Mouse (Mus musculus): ENCODE measurements around the gene Aadacl3.
A peak's percentile ranks its signal among the peaks of the same experiment; 100 is the strongest.

Gene Aadacl3

DNA sequence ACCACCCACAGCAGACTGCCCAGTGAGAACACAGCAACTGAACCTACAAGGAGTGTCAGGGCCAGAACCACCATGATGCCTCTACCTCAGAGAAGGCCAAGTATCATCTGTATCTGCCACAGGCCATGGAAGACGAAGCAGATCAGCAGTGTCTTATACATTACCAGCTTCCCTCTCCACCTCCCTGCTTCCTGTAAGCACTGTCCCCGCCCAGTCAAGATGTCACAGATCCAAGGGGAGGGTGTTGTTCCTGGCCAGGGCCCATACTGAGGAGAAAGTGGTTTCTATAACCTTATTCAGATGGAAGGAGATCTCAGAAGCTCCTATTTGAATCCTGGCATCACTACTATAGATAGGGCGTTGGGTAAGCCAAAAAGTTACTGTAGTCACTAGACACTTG, at the start of gene Aadacl3:
Gene Aadacl3, minus strand, starts transcription at position 101 of the 400 bp plus-strand sequence.
- DNase-seq: no peak

DNA sequence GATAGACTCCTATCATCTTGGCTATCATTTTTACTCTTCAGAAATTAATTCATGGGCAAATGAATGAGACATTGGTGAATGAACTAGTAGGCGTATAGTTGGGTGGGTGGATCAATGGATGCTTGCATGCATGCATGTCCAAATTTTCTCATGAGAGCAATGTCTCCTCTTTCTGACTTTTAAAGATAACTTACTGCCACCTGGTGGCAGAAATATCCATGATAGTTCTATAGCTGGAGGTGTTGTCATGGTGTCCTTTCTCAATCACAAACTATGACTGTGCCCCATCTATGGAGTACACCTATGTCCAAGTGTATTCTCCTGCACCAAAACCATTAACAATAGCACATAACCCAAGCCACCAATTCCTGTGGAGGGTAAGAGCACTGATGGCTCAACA, 43.0 kb upstream of the Aadacl3 start:
- no peak for DNase-seq

DNA sequence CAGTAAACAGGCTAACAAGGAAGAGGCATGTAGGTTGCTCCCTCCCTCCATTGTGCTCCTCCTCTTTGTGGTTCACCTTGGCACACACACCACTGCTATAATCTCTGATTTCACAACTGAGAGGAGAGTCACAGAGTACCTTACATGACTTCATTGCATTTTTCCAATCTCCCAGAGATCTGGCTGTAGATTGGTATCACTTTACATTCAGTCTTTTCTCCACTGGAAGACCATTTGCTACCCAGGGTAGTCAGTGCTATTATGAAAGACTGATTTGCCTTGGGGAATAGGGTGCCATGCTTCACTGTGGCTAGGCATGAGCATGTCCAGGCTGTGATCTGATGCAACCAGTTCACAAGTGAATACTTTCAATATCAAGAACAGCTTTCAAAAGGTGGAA, 29.8 kb upstream of the Aadacl3 start:
- no peak for DNase-seq

DNA sequence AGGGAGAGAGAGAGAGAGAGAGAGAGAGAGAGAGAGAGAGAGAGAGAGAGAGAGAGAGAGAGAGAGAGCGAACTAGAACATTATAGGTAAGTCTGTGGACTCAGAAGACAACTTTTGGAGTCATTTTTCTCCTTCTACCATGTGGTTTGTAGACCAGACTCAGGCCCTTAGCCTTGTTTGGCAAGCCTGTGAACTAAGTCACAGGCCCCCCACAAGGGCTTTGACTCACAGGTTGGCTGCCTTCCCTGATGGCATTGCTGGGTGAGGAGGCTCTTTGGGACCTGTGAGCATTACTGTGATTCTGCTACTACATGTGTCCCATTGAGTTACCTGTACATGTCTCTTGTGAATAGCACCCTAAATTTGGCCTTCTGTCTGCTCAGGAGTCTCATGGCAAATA, 4.5 kb upstream of the Aadacl3 start:
- no peak for DNase-seq

DNA sequence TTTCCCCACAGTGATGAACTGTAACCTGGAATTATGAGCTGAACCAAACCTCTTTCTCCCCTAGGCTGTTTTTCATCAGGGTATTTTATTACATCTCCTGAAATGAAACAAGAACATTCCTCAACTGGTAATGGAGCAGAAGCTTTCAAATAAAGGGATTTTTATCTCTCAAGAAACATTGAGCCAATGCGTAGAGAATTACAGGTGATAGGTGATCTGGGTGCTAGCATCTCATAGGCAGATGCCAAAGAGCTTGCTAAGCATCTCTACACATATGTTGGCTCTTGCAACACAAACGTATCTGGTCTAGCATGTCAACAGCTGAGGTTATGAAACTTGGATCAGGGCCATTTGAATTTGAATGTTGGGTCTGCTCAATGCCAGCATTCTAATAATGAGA, 1.6 kb upstream of the Aadacl3 start:
- DNase-seq: no peak

DNA sequence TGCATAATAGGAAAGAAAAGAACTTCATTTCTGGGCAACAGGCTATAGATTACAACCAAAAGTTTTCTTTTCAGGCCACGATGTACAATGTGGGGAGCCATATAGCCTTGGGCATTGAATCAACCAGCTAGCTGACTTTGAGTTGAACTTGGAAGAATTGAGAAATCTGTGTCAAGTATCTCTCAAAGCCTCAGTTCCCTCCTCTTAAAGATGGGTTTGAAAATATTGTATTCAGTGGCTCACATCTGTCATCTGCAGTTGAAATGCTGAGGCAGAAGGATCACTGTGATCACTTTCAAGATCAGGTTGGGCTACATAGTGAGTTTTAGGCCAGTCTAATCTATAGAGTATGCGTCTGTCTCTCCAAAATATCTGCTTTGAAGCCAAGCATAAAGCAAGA, 10.3 kb downstream of the Aadacl3 start, which contains the start of gene Gm9944:
Gene Gm9944, minus strand, starts transcription at position 101 of the 400 bp plus-strand sequence.
- DNase-seq: no peak

DNA sequence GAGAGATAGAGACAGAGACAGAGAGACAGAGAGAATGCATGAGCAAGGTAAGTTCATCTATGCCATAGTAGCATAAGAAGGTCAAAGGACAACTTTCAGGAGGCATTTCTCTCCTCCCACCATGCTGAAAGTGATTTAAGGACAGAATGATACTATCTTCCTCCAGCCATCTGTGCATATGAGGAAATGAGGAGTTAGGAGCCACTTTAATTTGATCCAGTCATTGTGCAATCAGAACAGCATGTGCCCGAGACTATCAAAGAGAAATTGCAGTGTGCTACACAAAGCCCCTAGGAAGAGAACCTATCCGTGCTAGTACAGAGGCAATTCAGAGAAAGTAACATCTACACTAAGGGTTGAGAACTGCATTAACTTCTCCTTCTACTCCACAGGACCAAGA, 15.0 kb downstream of the Aadacl3 start:
- no peak for DNase-seq

DNA sequence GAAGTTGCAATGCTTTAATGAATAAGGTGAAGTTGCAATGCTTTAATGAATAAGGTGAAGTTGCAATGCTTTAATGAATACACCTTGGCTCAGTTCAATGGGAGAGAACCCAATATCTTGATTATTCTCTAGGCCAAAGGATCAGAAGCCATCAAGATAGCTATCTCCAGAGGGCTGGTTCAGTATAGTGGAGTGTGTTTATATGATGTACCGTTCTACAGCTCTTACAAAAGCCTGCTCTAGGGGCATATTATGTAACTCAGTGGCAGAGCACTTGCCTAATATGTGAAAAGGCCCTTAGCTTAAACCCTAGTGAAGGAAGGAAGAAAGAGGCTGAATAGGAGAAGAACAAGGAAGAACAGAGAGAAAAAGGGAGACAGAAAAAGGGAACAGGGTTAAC, 22.0 kb downstream of the Aadacl3 start:
- no peak for DNase-seq

DNA sequence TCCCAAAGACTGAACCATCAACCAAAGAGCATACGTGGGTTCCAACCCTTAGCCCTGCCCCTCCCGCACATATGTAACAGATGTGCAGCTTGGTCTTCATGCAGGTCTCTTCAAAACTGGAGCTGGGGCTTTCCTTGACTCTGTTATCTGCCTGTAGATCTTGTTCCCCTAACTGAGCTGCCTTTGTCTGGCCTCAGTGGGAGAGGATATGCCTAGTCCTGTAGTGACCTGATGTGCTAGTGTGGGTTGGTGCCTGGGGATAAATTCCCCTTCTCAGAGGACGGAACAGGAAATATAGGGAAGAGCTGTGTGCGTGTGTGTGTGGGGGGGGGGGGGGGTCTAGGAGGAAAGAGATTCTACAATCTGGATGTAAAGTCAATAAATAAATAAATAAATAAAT, 22.5 kb downstream of the Aadacl3 start:
- no peak for DNase-seq

DNA sequence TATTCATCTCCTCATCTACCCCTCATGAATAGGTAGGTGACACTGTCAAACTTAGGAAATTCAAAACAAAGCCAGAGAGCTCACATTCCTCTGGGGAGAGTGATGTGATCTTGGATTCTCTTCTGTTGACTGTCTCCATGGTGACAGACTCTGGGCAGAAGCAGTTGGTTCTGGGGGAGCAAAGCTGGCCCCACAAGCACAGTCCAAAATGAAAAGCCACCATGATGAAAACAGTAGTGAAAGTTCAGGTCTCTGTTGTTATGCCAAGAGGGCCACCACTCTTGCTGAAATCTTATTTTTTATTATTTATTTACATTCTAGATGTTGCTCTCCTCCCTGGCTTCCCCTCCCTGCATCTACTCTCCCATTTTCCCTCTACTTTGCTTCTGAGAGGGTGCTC, 24.9 kb downstream of the Aadacl3 start, which contains the start of gene 1700012P22Rik:
Gene 1700012P22Rik, minus strand, starts transcription at position 101 of the 400 bp plus-strand sequence.
- no peak for DNase-seq

DNA sequence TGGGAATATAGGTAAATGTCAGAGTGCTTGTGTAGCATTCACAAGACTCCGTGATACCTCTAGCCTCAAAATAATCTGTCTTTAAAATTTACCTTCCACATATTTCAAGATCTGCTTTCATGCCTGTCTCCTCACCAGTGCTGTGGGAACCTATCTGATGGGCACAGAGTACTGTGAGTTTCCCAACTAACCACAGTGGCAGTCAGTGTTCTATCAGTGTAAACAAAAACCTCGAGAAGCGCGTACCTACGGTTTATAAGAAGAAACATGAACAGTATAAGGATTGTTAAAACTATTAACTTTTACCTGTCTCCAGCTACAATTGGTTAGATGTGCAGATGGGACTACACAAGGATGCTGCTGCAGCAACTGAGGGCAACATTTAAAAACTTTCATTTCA, 30.3 kb downstream of the Aadacl3 start:
- no peak for DNase-seq

DNA sequence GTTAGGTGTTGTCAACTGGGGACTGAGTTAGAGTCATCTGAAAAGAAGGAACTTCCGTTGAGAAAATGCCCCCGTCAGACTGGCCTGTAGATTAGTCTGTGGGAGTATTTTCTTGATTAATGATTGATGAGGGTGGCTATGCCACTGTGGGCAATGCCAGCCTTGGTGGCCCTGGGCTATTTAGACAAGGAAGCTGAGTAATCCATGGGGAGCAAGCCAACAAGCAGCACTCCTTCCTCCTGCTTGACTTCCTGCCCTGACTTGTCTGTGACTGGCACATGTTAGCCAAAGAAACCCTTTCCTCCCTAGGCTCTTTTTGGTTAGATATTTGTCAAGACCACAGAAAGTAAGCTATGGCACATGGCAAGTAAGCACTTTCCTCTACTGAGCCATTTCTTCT, 32.8 kb downstream of the Aadacl3 start:
- DNase-seq: no peak

DNA sequence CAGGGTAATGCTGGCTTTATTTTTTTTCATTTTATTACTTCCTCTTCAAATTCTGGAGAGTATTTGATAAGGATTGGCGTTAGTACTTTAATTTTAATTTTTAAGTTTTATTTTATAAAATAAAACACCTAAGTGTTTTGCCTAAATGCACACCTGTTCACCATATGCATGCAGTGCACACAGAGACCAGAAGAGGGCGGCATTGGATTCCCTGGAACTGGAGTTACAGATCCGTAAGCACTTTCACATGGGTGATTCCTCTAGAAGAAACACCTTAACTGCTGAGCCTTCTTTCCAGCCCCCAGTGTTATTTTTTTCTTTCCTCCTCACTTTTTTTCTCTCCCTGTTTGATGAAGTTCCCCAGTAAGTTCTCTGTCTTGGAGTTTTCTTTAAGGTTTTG, 34.7 kb downstream of the Aadacl3 start:
- peak; percentile 8 to 65 for DNase-seq

DNA sequence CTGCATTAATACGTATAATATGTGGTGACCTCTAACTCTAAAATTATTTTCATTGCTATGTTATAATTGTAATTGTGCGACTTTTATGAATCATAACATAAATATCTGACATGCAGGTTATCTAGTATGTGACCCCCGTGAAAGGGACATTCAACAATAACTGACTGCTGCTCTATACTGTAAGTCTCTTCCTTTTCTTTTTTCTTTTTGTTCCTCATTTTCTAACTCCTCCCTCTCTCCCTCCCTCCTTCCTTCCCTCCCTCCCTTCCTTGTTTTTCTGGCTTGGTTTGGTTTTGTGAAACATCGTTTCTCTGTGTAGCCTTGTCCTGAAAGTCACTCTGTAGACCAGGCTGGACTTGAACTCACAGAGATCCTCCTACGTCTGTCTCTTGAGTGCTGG, 39.0 kb downstream of the Aadacl3 start:
- DNase-seq: no peak

DNA sequence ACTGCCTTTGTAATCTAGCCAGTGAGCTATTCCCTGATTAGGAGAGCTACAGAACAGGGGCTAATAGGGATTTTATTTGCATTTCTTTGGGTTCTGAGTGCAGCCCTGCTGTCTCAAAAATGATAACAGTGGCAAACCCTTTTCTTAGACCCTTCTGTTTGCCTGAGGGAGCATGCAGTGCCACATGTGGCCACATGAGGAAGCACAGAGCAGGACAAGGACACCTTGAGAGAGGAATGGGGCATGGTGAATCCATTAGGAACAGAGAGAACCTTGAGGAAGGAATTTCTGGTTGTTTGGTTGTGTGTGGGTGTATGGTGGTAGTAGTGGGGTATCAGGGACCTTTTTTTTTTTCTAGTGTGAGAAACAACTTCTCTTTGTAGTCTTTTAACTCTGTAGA, 42.9 kb downstream of the Aadacl3 start:
- no peak for DNase-seq

DNA sequence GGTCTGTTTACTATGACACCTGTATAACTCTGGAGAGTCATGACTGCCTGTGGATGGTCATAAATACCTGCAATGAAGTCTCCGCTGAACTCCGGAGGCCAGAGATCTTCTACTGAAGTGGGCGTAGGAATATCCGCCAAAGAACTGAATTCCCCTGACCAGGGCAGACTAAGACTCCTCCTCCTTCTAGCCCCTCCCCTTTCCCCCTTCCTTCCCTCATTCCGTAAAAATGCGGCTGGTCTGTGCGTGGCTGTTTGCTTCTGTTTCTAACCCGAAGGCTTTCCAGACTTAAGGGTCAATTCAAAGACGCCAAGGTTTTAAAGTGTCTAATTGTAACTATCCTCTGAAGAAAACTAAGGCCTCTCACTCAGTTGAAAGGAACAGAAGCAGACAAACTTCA, 55.3 kb downstream of the Aadacl3 start, which contains the start of gene Pramef12:
Gene Pramef12, minus strand, starts transcription at position 175 of the 400 bp plus-strand sequence.
- no peak for DNase-seq

DNA sequence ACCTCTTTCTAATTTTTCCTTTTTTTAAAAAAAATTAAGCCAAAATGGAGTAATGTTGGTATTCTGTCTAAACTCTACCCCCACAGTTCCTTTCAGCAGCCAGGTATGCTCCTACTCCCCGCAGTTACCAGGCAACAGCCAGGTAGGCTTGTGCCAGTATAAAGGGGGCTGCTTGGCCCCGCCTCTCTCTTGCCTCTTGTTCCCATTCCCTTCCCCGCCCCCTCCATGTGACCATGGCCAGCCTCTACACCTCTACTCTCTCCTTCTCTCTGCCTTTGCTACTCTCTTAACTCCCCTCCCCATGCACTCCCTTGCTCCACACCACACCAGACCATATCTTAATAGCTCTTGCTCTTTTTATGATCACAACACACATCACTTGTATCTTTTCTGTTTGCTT, 57.3 kb downstream of the Aadacl3 start:
- DNase-seq: no peak

DNA sequence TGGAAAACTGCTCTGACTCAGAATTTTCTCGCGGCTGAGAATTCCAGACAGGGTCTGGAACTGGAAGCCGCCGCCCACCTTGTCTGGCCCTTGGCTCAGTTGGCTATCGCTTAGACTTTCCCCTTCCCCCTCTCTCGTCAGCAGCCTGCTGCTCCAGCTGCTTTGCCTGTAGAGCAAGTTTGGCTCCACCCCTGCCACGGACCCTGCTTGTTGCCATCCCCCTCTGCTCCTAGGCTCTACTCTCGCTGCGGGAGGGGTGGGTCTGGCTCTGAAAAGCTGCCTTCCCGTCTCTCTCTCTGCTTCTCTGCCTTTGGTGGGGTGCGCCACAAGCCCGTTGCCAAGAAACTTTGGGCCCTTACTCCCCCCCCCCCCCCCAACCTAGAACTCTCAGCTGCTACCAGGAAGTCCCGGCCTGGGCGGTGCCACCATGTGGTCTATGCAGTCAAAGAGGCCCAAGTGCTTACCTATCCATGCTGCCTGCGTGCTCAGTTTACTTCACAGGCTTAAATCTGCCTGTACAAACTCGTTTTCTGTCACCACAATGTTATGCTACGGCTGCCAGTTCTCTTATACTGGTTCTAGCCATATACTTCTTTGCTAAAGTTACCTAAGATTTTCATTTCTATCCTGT, 59.0 kb downstream of the Aadacl3 start:
- peak; percentile 3 to 4 for DNase-seq

Measured in kidney, adult 8-10 months (tissue).